Mouse (Mus musculus) embryonic facial prominence, embryonic 12.5 days (tissue): Measurements from ENCODE around the gene Nkx2-1. TPM values are rescaled to one million over a fixed set of nuclear protein-coding genes. Genes with fewer than 3 reads are reported as not detected.
A peak's percentile ranks its signal among the peaks of the same experiment; 100 is the strongest.
"Not testable (repeated sequence)": the region's sequence is repeated elsewhere in the genome, so short reads cannot be mapped to it uniquely, and the experiment has no call there.

Experiments
- ATAC-seq: fragments of 200-750 bp; cut with Nextera tagmentation; 2 replicates; pipeline ENCODE4 v1.8.0; 2017; ENCODE audit not compliant: insufficient number of reproducible peaks, insufficient read depth, low FRiP score, low TSS enrichment
- H3K27ac ChIP-seq: fragments of 300-500 bp; sonication (generic); 2 replicates; pipeline ENCODE4 v1.5.1; 2016; ENCODE audit warnings: mild to moderate bottlenecking
- H3K27me3 ChIP-seq: fragments of 300-500 bp; sonication (generic); 2 replicates; pipeline ENCODE4 v1.6.1; 2016; ENCODE audit warnings: mild to moderate bottlenecking, moderate library complexity
- H3K36me3 ChIP-seq: fragments of 300-500 bp; sonication (generic); 2 replicates; pipeline ENCODE4 v1.6.1; 2016; ENCODE audit warnings: mild to moderate bottlenecking
- H3K4me1 ChIP-seq: fragments of 300-500 bp; sonication (generic); 2 replicates; pipeline ENCODE4 v1.6.1; 2016
- H3K4me2 ChIP-seq: fragments of 300-500 bp; sonication (generic); replicated peaks from 2 replicates; pipeline ENCODE4 v1.6.1; 2016; ENCODE audit warnings: mild to moderate bottlenecking, moderate library complexity
- H3K4me3 ChIP-seq: fragments of 300-500 bp; sonication (generic); 2 replicates; pipeline ENCODE4 v1.5.1; 2016; ENCODE audit warnings: mild to moderate bottlenecking
- H3K9ac ChIP-seq: fragments of 300-500 bp; sonication (generic); 2 replicates; pipeline ENCODE4 v1.6.1; 2016; ENCODE audit warnings: mild to moderate bottlenecking, moderate library complexity
- H3K9me3 ChIP-seq: fragments of 300-500 bp; sonication (generic); 2 replicates; pipeline ENCODE4 v1.6.1; 2016; ENCODE audit warnings: mild to moderate bottlenecking, moderate library complexity
- WGBS: fragments of 180-500 bp; shearing (Covaris S2); methylation state at CpG from one replicate; pipeline ENCODE4 v1.1.7; 2016; 5-methylcytosine and 5-hydroxymethylcytosine counted together
- polyA plus RNA-seq: library from polyadenylated mRNA; unstranded; fragments of >200 nt; fragmentation: Nextera tagmentation; extraction: Ambion mirVana; gene quantifications from 2 replicates; pipeline ENCODE4 v1.2.1, GENCODE M21; 2016

Gene Nkx2-1
- polyA plus RNA-seq, 1 experiment from 2014 or later: 1.6 TPM

DNA sequence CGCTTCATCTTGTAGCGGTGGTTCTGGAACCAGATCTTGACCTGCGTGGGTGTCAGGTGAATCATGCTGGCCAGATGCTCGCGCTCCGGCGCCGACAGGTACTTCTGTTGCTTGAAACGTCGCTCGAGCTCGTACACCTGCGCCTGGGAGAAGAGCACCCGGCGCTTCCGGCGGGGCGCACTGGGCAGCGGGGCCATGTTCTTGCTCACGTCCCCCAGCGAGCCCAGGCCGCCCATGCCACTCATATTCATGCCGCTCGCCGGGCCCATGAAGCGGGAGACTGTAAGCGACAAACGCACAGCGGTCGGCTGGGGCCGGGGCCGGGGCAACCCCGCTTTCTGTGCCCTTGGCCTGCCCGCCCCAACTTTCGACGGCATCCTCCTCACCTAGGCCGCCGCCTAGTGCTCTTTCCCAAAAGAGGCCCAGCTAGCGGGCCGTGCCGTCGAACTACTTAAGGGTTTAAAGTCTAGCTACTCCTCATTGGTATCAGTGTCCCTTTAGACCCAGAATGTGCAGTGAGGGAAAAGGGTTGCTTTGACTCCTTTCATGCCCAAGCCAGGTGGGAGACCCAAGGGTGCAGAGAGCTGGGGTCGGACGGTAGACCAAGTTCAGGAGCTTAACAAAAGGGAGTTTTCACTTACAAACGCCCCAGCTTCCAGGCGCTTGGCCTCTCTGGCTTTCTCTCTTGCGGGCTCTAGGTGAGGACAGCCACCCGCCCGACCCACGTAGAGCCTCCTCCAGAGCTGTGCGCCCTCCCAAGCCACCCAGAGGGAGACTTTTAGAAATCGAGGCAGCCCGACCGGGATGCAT is 3.0 kb downstream of the Nkx2-1 start:
- Histone ChIP-seq H3K4me2 (peak overlapping the region; percentile 19; the same call in 1 of the 2 replicates), H3K9me3 (no peaks in the 10 kb centered on the region), H3K4me1 (peaks cover 10% of the 10 kb centered on the region; the same call in 1 of the 2 replicates), H3K27me3 (peaks cover 87% of the 10 kb centered on the region), H3K4me3 (peak overlapping the region; percentile 22; the same call in 1 of the 2 replicates), H3K36me3 (no peaks in the 10 kb centered on the region), H3K9ac (no peak overlapping the region), H3K27ac (no peak overlapping the region)
- 1% methylated on average over 54 of the region's 54 CpGs for WGBS
- ATAC-seq: no peak

DNA sequence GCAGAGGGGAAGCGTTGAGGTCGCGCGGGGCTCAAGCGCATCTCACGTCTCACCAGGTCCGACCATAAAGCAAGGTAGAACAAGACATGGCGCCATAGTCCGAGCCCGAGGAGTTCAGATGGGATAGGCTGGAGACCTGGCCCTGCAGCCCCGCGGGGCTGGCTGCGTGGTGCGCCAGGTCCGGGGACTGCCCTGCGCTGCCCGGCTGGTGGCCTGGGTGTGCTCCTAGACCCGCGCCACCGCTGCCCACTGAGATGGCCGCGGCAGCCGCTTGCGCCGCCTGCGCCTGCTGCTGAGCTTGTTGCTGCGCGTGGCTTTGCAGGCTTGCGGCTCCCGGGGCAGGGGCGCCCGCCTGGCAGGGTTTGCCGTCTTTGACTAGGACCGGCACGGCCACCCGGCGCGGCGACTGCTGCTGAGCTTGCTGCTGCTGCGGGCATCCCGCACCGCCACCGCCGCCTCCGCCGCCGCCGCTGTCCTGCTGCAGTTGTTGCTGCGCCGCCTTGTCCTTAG is 3.7 kb downstream of the Nkx2-1 start:
- Histone ChIP-seq H3K4me2 (peak overlapping the region; percentile 19; the same call in 1 of the 2 replicates), H3K36me3 (no peaks in the 10 kb centered on the region), H3K9ac (no peak overlapping the region), H3K27ac (no peak overlapping the region), H3K9me3 (no peaks in the 10 kb centered on the region), H3K27me3 (peaks cover 87% of the 10 kb centered on the region), H3K4me3 (peak overlapping the region; percentile 22), H3K4me1 (peaks cover 10% of the 10 kb centered on the region; the same call in 1 of the 2 replicates)
- ATAC-seq: no peak
- under 1% methylated on average over 50 of the region's 50 CpGs for WGBS

DNA sequence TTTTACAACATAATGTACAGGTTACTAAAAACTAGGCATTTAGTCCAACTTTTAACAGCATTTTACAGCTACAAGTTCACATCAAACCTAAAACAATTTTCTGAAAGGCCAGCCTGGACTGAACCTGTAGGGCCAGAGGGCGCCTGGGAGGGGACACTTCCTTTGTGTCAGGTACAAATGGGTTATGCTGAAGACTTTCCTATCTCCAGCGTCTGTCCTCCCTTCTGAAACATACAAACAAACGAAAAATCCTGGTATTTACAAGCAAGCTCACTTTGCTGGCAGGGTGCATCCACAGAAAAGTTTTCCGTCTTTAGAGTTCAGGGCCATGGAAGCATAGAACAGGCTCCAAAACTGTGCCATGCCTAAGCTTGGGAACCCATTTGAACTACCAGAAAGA is 4.6 kb downstream of the Nkx2-1 start:
- H3K36me3 ChIP-seq: no peaks in the 10 kb centered on the region
- peaks cover 85% of the 10 kb centered on the region for H3K27me3 ChIP-seq
- no peak overlapping the region for H3K4me3 ChIP-seq
- peaks cover 10% of the 10 kb centered on the region; the same call in 1 of the 2 replicates for H3K4me1 ChIP-seq
- 2% methylated on average over 4 of the region's 4 CpGs for WGBS
- no peak overlapping the region for H3K27ac ChIP-seq
- ATAC-seq: no peak
- no peaks in the 10 kb centered on the region for H3K9me3 ChIP-seq
- no peak overlapping the region for H3K4me2 ChIP-seq
- H3K9ac ChIP-seq: no peak overlapping the region

DNA sequence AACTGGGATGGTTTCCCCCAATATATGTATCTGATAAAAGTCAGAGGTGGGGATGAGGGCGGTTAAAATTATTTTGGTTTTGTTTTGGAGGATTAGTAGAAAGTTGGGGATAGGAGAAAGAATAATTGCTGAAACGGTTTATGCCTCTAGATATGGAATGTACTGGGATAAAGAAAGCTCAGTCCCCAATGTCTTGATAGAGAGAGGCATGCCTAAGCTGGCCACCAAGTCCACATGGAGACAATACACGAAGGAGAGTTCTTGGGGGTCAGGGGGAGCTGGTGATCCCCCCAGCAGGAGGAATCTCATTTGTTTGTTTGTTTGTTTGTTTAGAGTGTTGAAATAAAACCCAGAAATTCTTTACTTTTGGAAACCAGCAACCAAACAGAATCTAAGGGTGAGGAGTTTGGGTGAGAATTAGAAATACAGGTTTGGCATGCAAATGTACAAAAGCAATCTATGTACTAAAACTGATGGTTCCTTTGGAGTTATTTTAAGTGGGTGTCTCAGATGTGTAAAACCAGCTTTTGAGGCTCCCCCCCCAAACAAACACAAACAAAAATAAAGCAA is 5.6 kb downstream of the Nkx2-1 start:
- peaks cover 10% of the 10 kb centered on the region; the same call in 1 of the 2 replicates for H3K4me1 ChIP-seq
- H3K9me3 ChIP-seq: no peaks in the 10 kb centered on the region
- 2% methylated on average over 3 of the region's 3 CpGs for WGBS
- no peak overlapping the region for H3K4me3 ChIP-seq
- no peaks in the 10 kb centered on the region for H3K36me3 ChIP-seq
- peaks cover 85% of the 10 kb centered on the region for H3K27me3 ChIP-seq
- no peak overlapping the region for H3K9ac ChIP-seq
- no peak overlapping the region for H3K27ac ChIP-seq
- H3K4me2 ChIP-seq: no peak overlapping the region
- ATAC-seq: no peak

DNA sequence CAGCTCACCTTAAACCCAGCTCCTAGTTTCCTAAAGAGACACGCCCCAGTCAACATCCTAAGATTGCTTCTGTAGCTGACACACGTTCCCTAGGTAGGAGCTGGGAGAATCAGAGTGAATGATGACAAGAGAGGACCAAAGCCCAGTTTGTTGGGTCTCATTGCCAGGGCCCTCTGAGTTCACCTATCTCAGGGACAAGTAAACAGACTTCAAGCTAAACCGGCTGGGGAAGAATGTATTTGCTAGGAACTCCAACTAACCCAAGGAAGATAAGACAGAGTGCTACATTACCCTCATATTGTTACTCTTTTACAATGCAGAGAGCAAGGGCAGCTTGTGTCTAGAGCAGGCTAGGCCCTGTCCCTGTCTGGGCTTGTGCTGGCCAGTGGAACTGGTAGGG is 6.8 kb downstream of the Nkx2-1 start:
- Histone ChIP-seq H3K4me2 (no peak overlapping the region), H3K9me3 (no peaks in the 10 kb centered on the region), H3K27ac (no peak overlapping the region), H3K9ac (no peak overlapping the region), H3K4me3 (no peak overlapping the region), H3K36me3 (no peaks in the 10 kb centered on the region), H3K4me1 (peaks cover 6% of the 10 kb centered on the region; the same call in 1 of the 2 replicates), H3K27me3 (peaks cover 83% of the 10 kb centered on the region)
- WGBS: 1% methylated on average over 3 of the region's 3 CpGs
- ATAC-seq: no peak

DNA sequence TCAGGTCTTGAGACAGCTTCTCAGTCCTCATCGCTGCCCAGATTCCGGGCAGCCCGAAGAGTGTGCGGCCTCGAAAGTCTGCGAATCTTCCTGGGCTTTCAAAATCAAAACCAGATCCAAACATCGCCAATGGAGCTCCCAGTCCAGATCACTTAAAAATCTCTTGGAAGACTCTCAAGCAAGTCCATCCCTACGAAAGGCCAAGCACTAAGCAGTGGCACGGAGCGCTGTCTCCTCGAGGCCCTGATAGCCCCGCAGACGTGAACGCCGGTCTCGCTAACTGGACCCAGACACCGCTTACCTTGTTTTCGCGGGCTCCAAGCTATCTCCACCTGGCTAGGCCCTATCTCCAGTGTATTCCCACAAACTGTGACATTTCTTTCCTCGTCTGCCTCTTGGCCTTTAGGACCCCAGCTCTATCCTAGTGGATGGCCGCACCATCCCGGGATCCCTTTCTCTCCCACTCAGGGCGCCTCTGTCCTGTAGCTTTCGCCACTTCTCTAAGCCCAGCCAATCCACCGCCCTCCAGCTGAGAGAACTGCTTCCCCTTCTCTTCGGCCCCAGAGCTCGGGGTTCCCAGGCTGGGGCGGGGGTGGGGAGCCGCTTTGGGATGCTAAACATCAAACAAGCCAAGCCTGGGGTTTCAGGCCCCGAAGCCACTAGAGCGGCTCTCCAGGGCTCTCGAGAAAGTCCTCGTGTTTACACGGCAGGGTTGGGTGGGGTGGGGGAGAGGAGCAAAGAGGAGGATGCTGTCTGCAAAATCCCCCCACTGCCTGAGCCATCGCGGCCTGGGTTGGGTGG is 7.6 kb downstream of the Nkx2-1 start:
- H3K27me3 ChIP-seq: peaks cover 83% of the 10 kb centered on the region
- H3K4me2 ChIP-seq: no peak overlapping the region
- WGBS: under 1% methylated on average over 36 of the region's 36 CpGs
- H3K36me3 ChIP-seq: no peaks in the 10 kb centered on the region
- H3K27ac ChIP-seq: no peak overlapping the region
- H3K9me3 ChIP-seq: no peaks in the 10 kb centered on the region
- H3K9ac ChIP-seq: no peak overlapping the region
- no peak for ATAC-seq
- H3K4me3 ChIP-seq: no peak overlapping the region
- H3K4me1 ChIP-seq: peaks cover 3% of the 10 kb centered on the region; the same call in 1 of the 2 replicates

DNA sequence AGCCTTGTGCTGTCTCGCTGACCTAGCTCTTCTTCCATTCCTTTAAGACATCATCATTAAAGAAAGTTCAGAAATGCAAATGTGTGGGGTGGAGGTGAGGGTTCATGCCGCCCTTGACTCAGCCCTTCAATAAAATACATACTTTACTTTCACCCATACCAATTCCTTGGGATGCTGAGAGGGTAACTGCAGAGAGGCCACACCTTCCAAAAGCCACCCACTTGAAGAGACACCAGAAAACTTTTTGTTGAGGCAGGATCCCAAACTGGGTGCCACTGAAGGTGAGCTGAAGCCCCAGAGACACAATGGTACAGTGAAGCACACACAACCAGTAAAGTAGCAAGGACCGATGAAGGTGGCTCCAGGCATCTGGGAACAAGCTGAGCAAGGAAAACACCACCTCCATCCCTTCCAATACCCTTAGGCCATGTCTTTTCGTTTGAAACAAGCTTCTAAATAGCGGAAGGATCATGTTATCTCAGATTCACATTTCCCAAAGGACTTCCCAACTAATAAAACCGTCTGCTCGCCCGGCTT is 8.6 kb downstream of the Nkx2-1 start:
- WGBS: 3% methylated on average over 8 of the region's 8 CpGs
- Histone ChIP-seq H3K4me1 (peaks cover 2% of the 10 kb centered on the region; the same call in 1 of the 2 replicates), H3K4me2 (no peak overlapping the region), H3K4me3 (no peak overlapping the region), H3K9ac (no peak overlapping the region), H3K27ac (no peak overlapping the region), H3K27me3 (peaks cover 81% of the 10 kb centered on the region), H3K9me3 (no peaks in the 10 kb centered on the region), H3K36me3 (no peaks in the 10 kb centered on the region)
- no peak for ATAC-seq

DNA sequence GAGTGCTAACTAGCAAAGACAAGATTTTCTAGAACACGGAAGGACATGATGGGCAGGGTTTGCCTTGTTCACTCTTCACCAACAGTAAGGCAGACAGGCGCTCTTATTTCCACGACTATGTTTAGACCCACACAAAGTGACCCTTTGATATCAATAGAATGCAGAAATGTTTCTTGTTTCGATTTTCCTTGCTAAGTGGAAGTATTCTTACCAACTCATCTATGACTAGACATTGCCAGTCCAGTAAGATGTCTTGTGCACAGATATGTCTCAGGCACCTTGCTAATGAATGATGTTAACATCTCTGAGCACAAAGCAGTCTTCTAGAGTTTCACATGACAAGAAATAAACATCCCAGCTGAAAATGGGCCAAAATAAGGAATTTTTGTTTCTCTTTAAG is 9.6 kb downstream of the Nkx2-1 start:
- no peak overlapping the region for H3K9ac ChIP-seq
- H3K27me3 ChIP-seq: peaks cover 85% of the 10 kb centered on the region
- 18% methylated on average over 4 of the region's 4 CpGs for WGBS
- no peak overlapping the region for H3K4me2 ChIP-seq
- no peaks in the 10 kb centered on the region for H3K36me3 ChIP-seq
- H3K4me1 ChIP-seq: no peaks in the 10 kb centered on the region
- H3K9me3 ChIP-seq: no peaks in the 10 kb centered on the region
- H3K27ac ChIP-seq: no peak overlapping the region
- no peak overlapping the region for H3K4me3 ChIP-seq
- no peak for ATAC-seq

DNA sequence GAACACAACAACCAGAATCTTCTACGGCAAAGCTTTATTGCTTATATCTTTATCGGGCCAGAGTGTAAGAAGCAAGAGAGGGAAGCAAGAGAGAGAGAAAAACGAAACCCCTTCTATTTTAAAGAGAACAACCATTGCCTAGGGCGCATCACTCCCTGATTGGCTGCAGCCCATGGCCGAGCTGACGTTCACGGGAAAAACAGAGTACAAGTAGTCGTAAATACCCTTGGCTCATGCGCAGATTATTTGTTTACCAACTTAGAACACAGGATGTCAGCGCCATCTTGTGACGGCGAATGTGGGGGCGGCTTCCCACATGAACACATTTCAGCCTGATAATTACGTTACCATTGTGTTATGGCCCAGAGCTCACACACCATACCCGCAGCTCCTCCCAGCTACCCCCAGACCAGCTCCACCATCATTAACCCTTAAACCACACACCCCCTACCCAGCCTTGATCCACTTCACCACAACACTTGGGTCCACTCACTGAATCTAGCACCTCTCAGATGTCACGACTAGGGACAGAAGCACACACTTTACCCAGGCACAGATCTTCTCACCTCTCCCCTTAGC is 11.4 kb downstream of the Nkx2-1 start:
- not testable (repeated sequence) for H3K27ac ChIP-seq, H3K4me2 ChIP-seq, H3K9me3 ChIP-seq, H3K4me3 ChIP-seq, H3K4me1 ChIP-seq, H3K9ac ChIP-seq, H3K36me3 ChIP-seq
- ATAC-seq: 0 out of 2 replicates have a peak, but pooled peaks have one; percentile 69
- WGBS: 3% methylated on average over 11 of the region's 16 CpGs
- H3K27me3 ChIP-seq: peaks cover 88% of the 10 kb centered on the region

DNA sequence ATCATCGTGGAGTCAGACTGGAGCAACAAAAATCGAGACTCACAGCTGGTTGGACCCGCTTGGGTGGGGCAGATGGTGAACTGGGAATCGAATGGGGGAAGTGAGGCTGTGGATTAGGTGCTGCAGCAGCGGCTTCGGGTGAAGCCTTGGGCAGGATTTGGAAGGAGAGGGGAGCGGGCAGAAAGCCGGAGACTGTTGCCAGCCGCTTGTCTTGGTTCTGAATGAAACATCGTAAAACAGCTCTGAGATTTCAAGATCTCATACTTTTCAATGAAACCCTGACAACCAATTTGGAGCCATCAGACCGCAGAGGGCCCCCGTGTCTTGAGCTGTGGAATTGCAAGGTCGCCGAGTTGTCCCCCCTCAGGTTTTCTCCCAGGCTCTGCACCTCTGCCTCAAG is 12.5 kb downstream of the Nkx2-1 start:
- no peaks in the 10 kb centered on the region for H3K36me3 ChIP-seq
- no peak overlapping the region for H3K27ac ChIP-seq
- WGBS: 6% methylated on average over 14 of the region's 14 CpGs
- peaks cover 87% of the 10 kb centered on the region for H3K27me3 ChIP-seq
- H3K9me3 ChIP-seq: no peaks in the 10 kb centered on the region
- no peak overlapping the region for H3K9ac ChIP-seq
- no peak for ATAC-seq
- H3K4me1 ChIP-seq: 0 out of 2 replicates have a peak, but pooled peaks cover 9% of the 10 kb centered on the region
- H3K4me3 ChIP-seq: no peak overlapping the region
- no peak overlapping the region for H3K4me2 ChIP-seq

DNA sequence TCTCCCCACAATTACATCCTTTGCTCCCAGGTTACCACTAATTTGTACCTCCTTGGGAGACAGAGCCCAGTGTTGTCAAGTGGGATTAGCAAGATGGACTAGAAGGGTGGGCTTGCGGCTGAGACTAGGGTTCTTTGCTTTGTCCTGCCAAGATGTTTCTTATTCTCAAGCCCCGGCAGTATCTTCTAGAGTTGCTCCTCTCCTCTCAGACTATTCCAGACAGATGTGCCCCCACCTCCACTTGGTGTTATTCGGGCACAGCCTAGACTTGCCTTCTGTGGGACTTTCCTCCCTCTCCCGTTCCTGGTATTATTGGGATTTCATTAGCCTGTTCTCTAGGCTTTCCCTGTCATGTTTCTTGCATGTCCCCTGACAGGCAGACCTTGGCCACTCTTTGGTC is 14.5 kb downstream of the Nkx2-1 start:
- no peak overlapping the region for H3K27ac ChIP-seq
- H3K4me2 ChIP-seq: no peak overlapping the region
- H3K9me3 ChIP-seq: no peaks in the 10 kb centered on the region
- H3K27me3 ChIP-seq: peaks cover 89% of the 10 kb centered on the region
- no peak overlapping the region for H3K4me3 ChIP-seq
- no peak for ATAC-seq
- WGBS: 32% methylated on average over 4 of the region's 4 CpGs
- H3K36me3 ChIP-seq: no peaks in the 10 kb centered on the region
- H3K4me1 ChIP-seq: 0 out of 2 replicates have a peak, but pooled peaks cover 9% of the 10 kb centered on the region
- H3K9ac ChIP-seq: no peak overlapping the region
